Mouse (Mus musculus) cerebellum, postnatal 4 days (tissue): ENCODE results near the gene Rngtt.
"Not testable (repeated sequence)": the region's sequence is repeated elsewhere in the genome, so short reads cannot be mapped to it uniquely, and the experiment has no call there.

ENCODE experiments used
- DNase-seq, 2 experiments: peaks; one replicate each; pipeline ENCODE4 v3.0.0; 2022; ENCODE audit warnings: low spot score in 2 of 2, mixed read lengths in 1 of 2

The Rngtt gene

GRCm38 (mm10) chr4:33441864-33442263 lies 131.8 kb downstream of the Rngtt start:
- no peak for DNase-seq

GRCm38 (mm10) chr4:33446265-33446664 lies 136.2 kb downstream of the Rngtt start:
- no peak for DNase-seq

DNA sequence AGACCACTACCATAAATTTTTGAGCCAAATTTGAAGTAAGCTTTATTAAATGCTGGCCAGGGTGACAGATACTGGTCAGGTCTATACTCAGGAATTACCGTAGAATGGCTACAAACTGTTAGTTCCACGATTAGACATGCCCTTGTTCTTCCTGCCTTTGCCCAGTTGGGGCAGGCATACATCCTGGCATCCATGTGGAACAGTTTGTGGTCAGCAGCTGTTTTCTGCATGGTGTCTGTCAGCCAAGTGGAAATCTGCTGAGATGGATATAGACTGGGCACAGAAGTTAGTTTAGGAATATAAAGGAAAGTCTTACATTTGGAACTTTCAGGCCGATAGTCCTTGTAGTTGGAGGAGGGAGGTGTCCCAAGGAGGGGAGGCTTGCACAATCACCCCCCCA lies 136.8 kb downstream of the Rngtt start:
- DNase-seq, result no peak

GRCm38 (mm10) chr4:33450356-33450755 lies 140.2 kb downstream of the Rngtt start:
- DNase-seq, result not testable (repeated sequence)

DNA sequence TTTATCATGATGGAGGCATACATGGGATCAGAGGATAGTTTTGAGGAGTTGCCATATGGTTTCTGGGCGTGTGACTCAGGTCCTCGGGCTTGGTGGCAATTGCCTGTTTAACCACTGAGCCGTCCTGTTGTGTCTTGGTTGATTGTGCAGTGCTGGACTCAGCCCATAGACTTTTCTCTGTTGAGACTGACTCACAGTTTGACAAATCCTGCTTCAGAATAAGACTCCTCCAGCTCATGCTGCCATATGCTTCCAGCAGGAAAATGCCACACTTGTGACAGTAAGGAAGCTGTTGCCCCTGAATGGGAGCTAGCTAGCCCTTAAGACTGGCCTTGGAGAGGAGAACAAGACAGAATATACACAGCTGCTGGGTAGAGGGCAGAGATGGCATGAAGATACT lies 149.7 kb downstream of the Rngtt start:
- DNase-seq, result no peak

- DNase-seq, result no peak
Observed at GRCm38 (mm10) chr4:33464432-33464831, 154.3 kb downstream of the Rngtt start.

GRCm38 (mm10) chr4:33465871-33466270 lies 155.8 kb downstream of the Rngtt start:
- no peak for DNase-seq

DNA sequence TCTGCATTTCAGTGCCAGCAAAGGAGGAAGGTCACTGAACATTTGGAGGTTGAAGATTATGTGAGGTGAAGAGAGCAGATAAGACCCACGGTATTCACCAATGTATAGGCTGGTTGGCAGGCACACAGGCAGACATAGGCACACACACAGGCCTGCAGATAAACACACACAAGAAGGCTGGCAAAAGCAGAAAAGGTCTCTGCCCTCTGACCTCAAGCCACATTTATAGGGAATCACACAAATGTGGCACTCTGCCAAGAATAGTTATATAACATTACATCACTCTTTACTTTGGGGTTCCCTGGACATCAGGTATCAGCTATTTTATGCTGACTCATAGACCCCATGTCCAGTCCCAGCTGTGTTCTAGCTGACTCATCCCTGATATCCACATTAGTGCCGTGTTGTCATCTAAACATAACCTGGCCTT lies 156.9 kb downstream of the Rngtt start:
- DNase-seq, result no peak

DNA sequence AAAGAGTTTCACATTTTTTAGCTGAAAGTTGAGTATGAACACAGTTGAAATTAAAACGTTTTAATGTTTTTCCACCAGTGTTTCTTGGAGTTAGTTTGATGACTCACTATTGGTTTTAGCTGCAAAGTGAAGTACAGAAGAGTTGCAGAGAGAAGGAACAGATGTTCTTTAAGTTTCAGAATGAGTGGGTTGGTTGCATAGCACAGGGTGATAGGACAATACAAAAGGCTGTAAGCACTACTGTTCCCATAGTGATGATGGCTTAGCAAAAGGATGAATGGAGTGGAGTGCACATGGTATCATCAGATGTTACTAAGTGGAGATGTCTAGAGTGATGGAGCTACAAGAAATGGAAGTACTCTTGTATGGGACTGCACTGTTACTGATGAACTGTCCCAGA lies 157.5 kb downstream of the Rngtt start:
- DNase-seq, result no peak

DNA sequence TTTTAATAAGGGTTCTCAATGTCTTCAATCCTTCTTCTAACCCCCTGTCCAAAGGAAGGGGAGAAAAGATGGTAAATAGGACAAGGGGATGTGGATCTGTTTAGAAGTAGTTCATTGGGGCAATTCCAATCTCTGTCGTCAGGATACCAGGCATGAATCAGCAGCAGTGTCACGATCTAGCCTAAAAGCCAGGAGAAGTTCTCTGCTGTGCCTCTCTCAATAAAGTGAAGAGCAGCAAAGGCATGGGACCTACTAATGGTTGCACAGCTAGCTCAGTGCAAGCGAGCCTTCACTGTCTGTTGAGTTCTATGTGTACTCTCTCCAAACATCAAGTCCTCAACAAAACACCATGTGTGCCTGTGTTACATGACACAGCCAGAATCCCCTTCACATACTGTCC lies 158.0 kb downstream of the Rngtt start:
- no peak for DNase-seq

DNA sequence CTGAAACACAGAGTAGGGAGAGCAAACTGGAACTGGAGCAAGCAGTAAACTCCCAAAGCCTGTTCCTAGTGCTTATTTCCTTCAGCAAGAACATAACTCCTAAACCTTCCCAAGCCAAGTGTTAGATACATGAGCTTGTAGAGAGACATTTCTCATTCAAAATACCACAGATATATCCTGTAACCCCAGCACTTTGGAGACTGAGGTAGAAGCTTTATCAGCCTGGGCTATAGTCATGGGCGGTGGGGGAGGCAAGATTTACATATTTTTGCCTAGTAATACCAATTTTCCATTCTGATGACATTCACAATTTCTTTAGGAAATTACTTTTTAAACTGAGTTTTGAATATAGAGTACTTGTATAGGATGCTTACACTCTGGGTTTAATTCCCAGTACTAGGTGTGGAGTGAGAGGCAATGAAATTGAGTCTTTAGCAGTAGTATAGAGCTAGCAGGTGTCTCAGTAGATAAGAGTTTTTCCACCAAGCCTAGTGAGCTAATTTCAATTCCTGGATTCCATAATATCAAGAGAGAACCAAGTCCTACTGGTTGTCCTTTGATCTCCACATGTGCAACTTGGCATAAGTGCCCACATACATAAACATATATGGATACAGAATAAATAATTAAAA lies 160.7 kb downstream of the Rngtt start:
- DNase-seq, result no peak

DNA sequence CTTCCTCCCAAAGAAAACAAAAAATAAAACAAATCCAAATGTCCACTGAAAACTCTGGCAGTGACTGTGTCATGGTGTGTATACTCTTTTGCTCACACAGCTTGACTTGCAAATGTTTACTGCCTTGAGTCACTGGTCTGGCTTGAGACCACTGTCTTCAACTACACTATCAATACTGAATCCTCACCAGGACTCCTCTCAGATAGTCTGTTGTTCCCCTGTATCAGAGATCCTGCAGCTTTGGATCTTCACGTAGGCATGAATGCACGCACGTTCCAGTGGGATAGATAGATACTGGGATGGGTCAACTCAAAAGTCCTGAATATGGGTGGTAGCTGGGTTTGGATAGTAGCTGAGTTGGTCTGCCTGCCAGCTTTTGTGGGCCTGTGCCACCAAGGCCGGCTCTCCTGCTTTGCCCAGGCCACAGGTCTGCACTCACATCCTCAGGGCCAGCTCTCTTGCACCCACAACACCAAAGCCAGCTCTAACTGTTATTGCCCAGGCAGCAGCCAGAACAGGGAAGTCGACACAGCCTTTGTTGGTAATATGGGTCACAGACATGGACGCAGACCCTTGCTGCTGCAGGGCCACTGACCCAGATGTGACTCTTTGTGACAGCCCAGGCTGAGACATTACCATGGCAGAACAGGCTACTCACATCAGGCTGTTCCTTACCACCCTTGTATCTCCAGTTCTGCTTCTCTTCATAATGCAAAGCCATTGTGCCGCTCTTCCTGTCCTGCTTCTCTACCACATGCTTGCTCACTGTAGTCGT lies 168.1 kb downstream of the Rngtt start:
- DNase-seq, result no peak

GRCm38 (mm10) chr4:33481721-33482120 lies 171.6 kb downstream of the Rngtt start:
- no peak for DNase-seq

- DNase-seq, result no peak
Observed at GRCm38 (mm10) chr4:33486050-33486449, 175.9 kb downstream of the Rngtt start.

DNA sequence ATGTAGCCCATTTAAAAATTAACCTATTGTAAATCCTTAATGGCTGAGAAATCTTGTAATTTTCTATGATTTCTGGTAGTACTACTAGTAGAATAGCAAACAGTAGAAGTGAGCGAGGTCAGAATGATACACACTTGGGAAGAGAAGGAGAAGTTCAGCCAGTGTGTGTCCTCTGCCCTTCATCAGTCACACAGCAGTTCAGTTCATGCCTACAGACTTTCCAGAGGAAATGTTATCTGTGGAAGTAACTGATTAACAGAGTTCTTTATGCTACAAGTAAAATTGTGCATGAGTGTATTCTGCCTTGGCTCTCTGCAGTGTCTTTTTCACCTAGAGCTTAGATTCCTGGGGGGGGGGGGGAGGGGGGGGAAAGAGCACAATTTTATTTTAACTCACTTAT lies 181.0 kb downstream of the Rngtt start:
- DNase-seq, result no peak

- DNase-seq, result no peak
Observed at GRCm38 (mm10) chr4:33494377-33494776, 184.3 kb downstream of the Rngtt start.

GRCm38 (mm10) chr4:33496985-33497384 lies 186.9 kb downstream of the Rngtt start:
- no peak for DNase-seq

- DNase-seq, result no peak
Observed at GRCm38 (mm10) chr4:33497657-33498056, 187.5 kb downstream of the Rngtt start.

GRCm38 (mm10) chr4:33498160-33498874 lies 188.2 kb downstream of the Rngtt start:
- no peak for DNase-seq

DNA sequence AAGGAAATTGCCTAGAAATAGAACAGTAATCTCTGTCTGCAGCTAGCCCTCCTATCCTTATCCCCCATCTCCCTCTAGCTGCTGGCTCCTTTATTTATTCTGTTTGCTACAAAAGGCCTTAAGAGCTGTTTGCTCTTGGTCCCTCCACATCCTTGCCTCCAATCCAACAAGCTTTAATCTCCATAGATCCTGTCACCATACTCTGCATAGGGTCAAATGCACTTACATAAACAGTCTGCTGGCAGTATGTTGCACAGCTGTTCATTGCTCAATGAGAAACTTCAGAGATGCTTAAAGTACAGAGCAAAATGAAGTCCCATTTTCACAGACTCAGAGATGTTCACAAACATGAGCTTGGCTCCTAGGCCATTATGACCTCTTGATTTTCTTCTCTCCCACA lies 196.5 kb downstream of the Rngtt start:
- DNase-seq, result no peak

- DNase-seq, result no peak
Observed at GRCm38 (mm10) chr4:33510544-33510943, 200.4 kb downstream of the Rngtt start.

- DNase-seq, result no peak
Observed at GRCm38 (mm10) chr4:33513421-33513820, 203.3 kb downstream of the Rngtt start.
